Mouse (Mus musculus) small intestine, adult 2 months (tissue): ENCODE results near the gene Anapc7.

ENCODE experiments used
- CTCF ChIP-seq: fragments of 200-500 bp; IDR thresholded peaks from 2 replicates; pipeline ENCODE4 v1.5.1; 2012; ENCODE audit warnings: low read depth, mild to moderate bottlenecking, control low read depth, inconsistent platforms, low read length, moderate library complexity, mixed read lengths; ENCODE audit not compliant: insufficient replicate concordance, insufficient read length; ENCODE audit errors: extremely low read depth
- POLR2A ChIP-seq: fragments of 200-500 bp; IDR thresholded peaks from 2 replicates; pipeline ENCODE4 v1.6.1; 2012; ENCODE audit warnings: low read depth, mild to moderate bottlenecking, control low read depth, inconsistent platforms, low read length, moderate library complexity

DNA sequence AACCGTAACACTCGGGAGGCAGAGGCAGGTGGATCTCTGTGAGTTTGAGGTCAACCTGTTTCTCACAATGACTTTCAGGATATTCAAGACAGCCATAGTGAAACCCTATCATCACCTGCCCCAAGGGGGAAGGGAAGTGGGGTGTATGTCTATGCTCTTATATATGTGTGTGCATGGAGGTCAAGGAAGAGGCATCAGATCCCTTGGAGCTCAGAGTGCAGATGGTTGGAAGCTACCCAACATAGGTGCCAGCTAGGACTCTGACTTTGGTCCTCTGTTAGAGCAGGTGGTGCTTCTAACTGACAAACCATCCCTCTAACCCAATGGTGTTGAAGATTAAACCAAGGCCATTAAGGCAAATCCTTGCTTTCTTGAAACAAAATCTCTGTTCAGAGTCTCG is 56.0 kb downstream of the Anapc7 start:
- TF ChIP-seq CTCF (no peak), POLR2A (no peak)
